Mouse (Mus musculus) hindlimb bud, embryonic 11.5 days (tissue): Measurements from ENCODE around the gene Lair1.
"Not testable (repeated sequence)": the region's sequence is repeated elsewhere in the genome, so short reads cannot be mapped to it uniquely, and the experiment has no call there.

Experiments used
- DNase-seq: peaks from one replicate; pipeline ENCODE4 v3.0.0-alpha.2; 2012; ENCODE audit warnings: low read depth, low spot score; ENCODE audit errors: extremely low spot score

Gene Lair1

DNA sequence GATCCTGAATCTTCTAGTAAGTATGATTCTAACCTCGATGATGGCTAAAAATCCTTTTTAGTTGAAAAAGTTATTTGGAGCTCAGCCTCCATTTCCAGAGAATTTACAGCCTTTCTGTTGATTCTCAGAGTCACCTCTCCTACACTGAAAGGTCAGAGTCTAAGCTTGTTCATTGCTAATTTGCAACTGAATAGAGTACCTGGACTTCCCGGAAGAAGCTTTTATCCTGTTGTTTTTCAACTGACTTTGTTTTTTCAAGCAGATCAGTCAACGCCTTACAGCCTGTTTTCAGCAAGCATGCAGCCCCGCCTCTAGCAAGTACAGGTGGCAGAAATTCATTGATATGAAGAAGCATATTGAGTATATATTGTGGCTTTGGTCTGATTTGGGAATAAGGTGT, 59.0 kb downstream of the Lair1 start:
- not testable (repeated sequence) for DNase-seq

DNA sequence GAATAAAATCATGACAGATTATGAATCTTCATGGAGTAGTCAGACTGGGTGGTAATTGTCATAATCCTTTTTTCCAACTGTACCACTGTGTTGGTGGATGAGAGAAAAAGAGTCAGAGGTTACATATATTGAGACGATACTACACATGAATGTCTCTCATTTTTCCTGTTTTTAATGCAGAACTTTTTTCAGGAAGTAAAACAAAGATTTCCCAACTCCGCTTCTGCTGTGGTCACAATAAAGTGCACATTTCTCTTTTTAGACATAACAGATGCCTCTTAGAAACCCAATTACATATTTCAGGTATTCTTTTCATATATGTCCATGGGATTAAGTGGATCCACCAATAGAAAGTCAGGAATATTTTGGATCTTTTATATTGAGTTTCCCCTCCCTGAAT, 101.0 kb downstream of the Lair1 start:
- DNase-seq = no peak

DNA sequence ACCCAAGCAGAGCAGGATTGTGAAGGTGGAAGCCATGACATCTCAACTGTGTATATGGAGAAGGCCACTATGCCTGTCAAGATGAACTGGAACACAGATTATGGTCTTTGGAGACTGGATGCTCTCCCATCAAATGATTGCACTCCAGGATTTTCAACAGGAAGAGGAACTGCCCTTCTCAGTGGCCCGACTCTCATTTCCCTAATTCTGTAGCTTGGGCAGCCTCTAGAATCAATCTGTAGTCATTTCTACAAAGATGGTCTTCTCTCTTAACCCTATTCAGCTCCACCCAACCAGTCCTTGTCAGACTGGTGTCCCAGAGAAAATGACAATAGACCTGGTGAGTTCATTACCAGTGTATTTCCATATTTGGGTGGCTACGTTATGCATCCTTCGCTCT, 105.6 kb downstream of the Lair1 start:
- DNase-seq = no peak
